Mouse (Mus musculus) induced T-regulatory cell, adult 2 months (primary cell): ENCODE measurements at regions not wholly inside any gene's neighbourhood (a gene's known extent, or its start where the extent isn't known, plus 50 kb on each side); places are given as distances from the start of the nearest gene placed in this dataset.

ENCODE experiments used
- DNase-seq: peaks from one replicate; pipeline ENCODE4 v3.0.0-alpha.2; 2012; ENCODE audit warnings: low read depth

- DNase-seq, result no peak
Observed at GRCm38 (mm10) chr11:64138934-64139333, 59.7 kb upstream of the Cox10 start.

GRCm38 (mm10) chr11:64135766-64136165 is 56.5 kb upstream of the Cox10 start:
- DNase-seq, result no peak

- DNase-seq, result no peak
Observed at GRCm38 (mm10) chr11:64135308-64135591, 56.0 kb upstream of the Cox10 start.

DNA sequence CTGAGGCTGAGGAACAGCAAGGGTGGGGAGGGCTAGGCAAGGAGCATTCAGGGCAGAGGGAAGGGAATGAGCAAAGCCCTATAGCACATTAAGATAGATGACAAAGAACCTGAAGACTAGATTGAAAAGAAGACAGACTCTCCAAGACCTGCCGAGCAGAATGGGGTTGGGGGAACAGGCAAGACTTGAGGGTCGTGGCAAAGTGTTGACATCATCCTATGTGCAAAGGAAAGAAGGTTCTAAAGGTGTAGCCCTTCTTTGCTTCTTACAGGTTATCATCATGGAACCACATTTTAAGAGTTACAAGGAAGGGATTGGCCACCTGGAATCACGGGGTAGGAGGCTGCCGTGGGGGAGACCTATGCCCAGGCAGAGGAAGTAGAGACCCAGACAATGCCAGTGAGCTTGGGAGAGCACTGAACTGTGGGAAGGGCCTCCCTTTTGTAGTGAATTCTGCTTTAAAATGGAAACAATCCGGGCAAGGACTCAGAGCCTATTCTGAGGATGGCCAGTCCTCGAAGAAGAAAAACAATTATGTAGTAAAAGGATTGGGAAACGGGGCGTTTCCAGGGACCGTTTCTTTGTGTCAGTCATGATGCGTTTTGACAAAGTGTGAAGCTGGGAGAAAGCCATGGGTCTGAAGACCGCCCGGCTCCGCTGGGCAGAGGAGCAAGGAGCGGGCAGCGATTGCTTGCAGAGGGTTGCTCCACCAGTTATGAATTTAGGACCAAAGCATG is 55.5 kb upstream of the Cox10 start:
- DNase-seq, result no peak
